Mouse (Mus musculus): ENCODE data around the gene Gm20388. TPM values are rescaled to one million over a fixed set of nuclear protein-coding genes. Genes with fewer than 3 reads are reported as not detected.

The Gm20388 gene
- polyA plus RNA-seq, 1 experiment from 2014 or later, result 1.4 TPM

GRCm38 (mm10) chr8:124292965-124293364 lies 4382.3 kb downstream of the Gm20388 start:
- no peak overlapping the region for H3K4me2 ChIP-seq (ENCODE audit: low read depth, low read length)
- no peak overlapping the region for H3K27ac ChIP-seq (ENCODE audit: low read length)
- no peaks in the 10 kb centered on the region for H3K9me3 ChIP-seq (replicated peaks; ENCODE audit: control insufficient read depth, low read length)
- ATAC-seq (ENCODE audit: low read depth), result no peak
- H3K9ac ChIP-seq (ENCODE audit: low read depth, low read length), result no peak overlapping the region
- H3K4me3 ChIP-seq (ENCODE audit: low read depth, low read length), result no peak overlapping the region
- 61% methylated on average over 9 of the region's 9 CpGs for WGBS (ENCODE audit: insufficient replicate concordance)
- H3K36me3 ChIP-seq (ENCODE audit: control insufficient read depth, insufficient read depth), result no peaks in the 10 kb centered on the region
- peaks cover 4% of the 10 kb centered on the region; the same call in 1 of the 2 replicates for H3K4me1 ChIP-seq (ENCODE audit: control insufficient read depth, low read depth, low read length)
- H3K27me3 ChIP-seq (ENCODE audit: control insufficient read depth, insufficient read depth, low read depth, low read length), result no peaks in the 10 kb centered on the region

DNA sequence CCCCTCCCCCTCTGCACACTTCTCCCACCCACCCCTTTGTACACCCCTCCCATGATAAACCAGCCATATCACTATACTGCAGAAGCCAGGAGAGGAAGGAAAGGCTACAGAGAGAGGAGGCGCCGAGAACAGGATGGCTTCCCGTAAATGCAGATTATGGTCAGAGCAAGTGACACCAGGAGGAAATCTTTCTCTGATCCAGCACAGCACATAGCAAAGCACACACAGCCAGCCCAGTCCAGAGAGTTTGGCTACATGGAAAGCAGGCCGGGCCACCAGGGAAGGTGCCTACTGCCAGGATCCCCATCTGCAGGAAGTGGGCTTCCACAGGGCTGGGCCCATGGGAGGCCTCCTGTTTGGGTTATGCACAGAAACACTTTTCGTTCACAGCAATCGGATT lies 4383.8 kb downstream of the Gm20388 start:
- peak; percentile 44 for ATAC-seq (ENCODE audit: low read depth)
- Histone ChIP-seq H3K27me3 (ENCODE audit: control insufficient read depth, insufficient read depth, low read depth, low read length) (no peaks in the 10 kb centered on the region), H3K36me3 (ENCODE audit: control insufficient read depth, insufficient read depth) (no peaks in the 10 kb centered on the region), H3K4me1 (ENCODE audit: control insufficient read depth, low read depth, low read length) (peaks cover 4% of the 10 kb centered on the region; the same call in 1 of the 2 replicates), H3K4me3 (ENCODE audit: low read depth, low read length) (no peak overlapping the region), H3K4me2 (ENCODE audit: low read depth, low read length) (no peak overlapping the region), H3K9me3 (replicated peaks; ENCODE audit: control insufficient read depth, low read length) (no peaks in the 10 kb centered on the region), H3K27ac (ENCODE audit: low read length) (peak overlapping the region; percentile 32; the same call in 1 of the 2 replicates), H3K9ac (ENCODE audit: low read depth, low read length) (no peak overlapping the region)
- WGBS (ENCODE audit: insufficient replicate concordance), result 16% methylated on average over 6 of the region's 6 CpGs

- Histone ChIP-seq H3K4me2 (ENCODE audit: low read depth, low read length) (no peak overlapping the region), H3K9me3 (replicated peaks; ENCODE audit: control insufficient read depth, low read length) (no peaks in the 10 kb centered on the region), H3K4me1 (ENCODE audit: control insufficient read depth, low read depth, low read length) (peaks cover 4% of the 10 kb centered on the region; the same call in 1 of the 2 replicates), H3K4me3 (ENCODE audit: low read depth, low read length) (no peak overlapping the region), H3K36me3 (ENCODE audit: control insufficient read depth, insufficient read depth) (no peaks in the 10 kb centered on the region), H3K27ac (ENCODE audit: low read length) (no peak overlapping the region; the same call in 1 of the 2 replicates), H3K9ac (ENCODE audit: low read depth, low read length) (no peak overlapping the region), H3K27me3 (ENCODE audit: control insufficient read depth, insufficient read depth, low read depth, low read length) (no peaks in the 10 kb centered on the region)
- WGBS (ENCODE audit: insufficient replicate concordance), result 23% methylated on average over 10 of the region's 10 CpGs
- no peak for ATAC-seq (ENCODE audit: low read depth)
Measured at GRCm38 (mm10) chr8:124294900-124295299, 4384.3 kb downstream of the Gm20388 start.

DNA sequence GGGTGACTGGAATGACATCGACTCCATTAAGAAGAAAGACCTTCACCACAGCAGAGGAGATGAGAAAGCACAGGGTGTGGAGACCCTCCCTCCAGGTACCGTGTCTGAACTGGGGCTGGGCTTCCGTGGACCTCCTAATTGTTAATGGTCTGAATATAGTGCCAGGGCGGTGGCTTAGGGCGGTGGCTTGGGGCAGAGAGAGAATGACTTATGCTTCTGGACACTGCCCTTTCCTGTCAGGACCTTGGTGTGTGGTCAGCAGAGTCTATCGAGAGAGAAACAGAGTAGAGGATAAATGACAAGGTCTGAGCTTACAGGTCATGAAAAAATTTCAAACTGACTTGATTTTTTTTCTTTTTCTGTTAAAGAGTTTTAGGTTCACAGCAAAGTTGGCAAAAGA lies 4384.7 kb downstream of the Gm20388 start:
- Histone ChIP-seq H3K36me3 (ENCODE audit: control insufficient read depth, insufficient read depth) (no peaks in the 10 kb centered on the region), H3K4me2 (ENCODE audit: low read depth, low read length) (no peak overlapping the region), H3K9ac (ENCODE audit: low read depth, low read length) (no peak overlapping the region), H3K27me3 (ENCODE audit: control insufficient read depth, insufficient read depth, low read depth, low read length) (no peaks in the 10 kb centered on the region), H3K4me3 (ENCODE audit: low read depth, low read length) (no peak overlapping the region), H3K27ac (ENCODE audit: low read length) (no peak overlapping the region), H3K9me3 (replicated peaks; ENCODE audit: control insufficient read depth, low read length) (no peaks in the 10 kb centered on the region), H3K4me1 (ENCODE audit: control insufficient read depth, low read depth, low read length) (peaks cover 4% of the 10 kb centered on the region; the same call in 1 of the 2 replicates)
- 45% methylated on average over 6 of the region's 6 CpGs for WGBS (ENCODE audit: insufficient replicate concordance)
- no peak for ATAC-seq (ENCODE audit: low read depth)

GRCm38 (mm10) chr8:124301512-124301911 lies 4390.9 kb downstream of the Gm20388 start:
- 46% methylated on average over 4 of the region's 4 CpGs for WGBS (ENCODE audit: insufficient replicate concordance)

GRCm38 (mm10) chr8:124301935-124302555 lies 4391.4 kb downstream of the Gm20388 start:
- peaks cover 3% of the 10 kb centered on the region for H3K4me1 ChIP-seq (ENCODE audit: control insufficient read depth, low read depth, low read length)
- no peak for ATAC-seq (ENCODE audit: low read depth)
- no peak overlapping the region for H3K9ac ChIP-seq (ENCODE audit: low read depth, low read length)
- H3K4me3 ChIP-seq (ENCODE audit: low read depth, low read length), result no peak overlapping the region
- no peaks in the 10 kb centered on the region for H3K36me3 ChIP-seq (ENCODE audit: control insufficient read depth, insufficient read depth)
- H3K27me3 ChIP-seq (ENCODE audit: control insufficient read depth, insufficient read depth, low read depth, low read length), result no peaks in the 10 kb centered on the region
- 46% methylated on average over 7 of the region's 7 CpGs for WGBS (ENCODE audit: insufficient replicate concordance)
- no peak overlapping the region for H3K4me2 ChIP-seq (ENCODE audit: low read depth, low read length)
- H3K9me3 ChIP-seq (replicated peaks; ENCODE audit: control insufficient read depth, low read length), result no peaks in the 10 kb centered on the region
- no peak overlapping the region for H3K27ac ChIP-seq (ENCODE audit: low read length)

More at GRCm38 (mm10) chr8:124301512-124301911, 4390.9 kb downstream of the Gm20388 start:
- Histone ChIP-seq H3K27ac (ENCODE audit: low read length) (no peak overlapping the region), H3K9ac (ENCODE audit: low read depth, low read length) (no peak overlapping the region), H3K4me2 (ENCODE audit: low read depth, low read length) (no peak overlapping the region), H3K4me3 (ENCODE audit: low read depth, low read length) (no peak overlapping the region), H3K9me3 (replicated peaks; ENCODE audit: control insufficient read depth, low read length) (no peaks in the 10 kb centered on the region), H3K36me3 (ENCODE audit: control insufficient read depth, insufficient read depth) (no peaks in the 10 kb centered on the region), H3K27me3 (ENCODE audit: control insufficient read depth, insufficient read depth, low read depth, low read length) (no peaks in the 10 kb centered on the region), H3K4me1 (ENCODE audit: control insufficient read depth, low read depth, low read length) (peaks cover 3% of the 10 kb centered on the region)
- ATAC-seq (ENCODE audit: low read depth), result no peak

- 76% methylated on average over 15 of the region's 15 CpGs for WGBS (ENCODE audit: insufficient replicate concordance)
- Histone ChIP-seq H3K36me3 (ENCODE audit: control insufficient read depth, insufficient read depth) (no peaks in the 10 kb centered on the region; the same call in 1 of the 2 replicates), H3K4me1 (ENCODE audit: control insufficient read depth, low read depth, low read length) (peaks cover 3% of the 10 kb centered on the region), H3K4me2 (ENCODE audit: low read depth, low read length) (no peak overlapping the region), H3K27ac (ENCODE audit: low read length) (no peak overlapping the region), H3K9me3 (replicated peaks; ENCODE audit: control insufficient read depth, low read length) (no peaks in the 10 kb centered on the region), H3K4me3 (ENCODE audit: low read depth, low read length) (no peak overlapping the region), H3K9ac (ENCODE audit: low read depth, low read length) (no peak overlapping the region), H3K27me3 (ENCODE audit: control insufficient read depth, insufficient read depth, low read depth, low read length) (no peaks in the 10 kb centered on the region)
- ATAC-seq (ENCODE audit: low read depth), result no peak
Measured at GRCm38 (mm10) chr8:124303211-124303902, 4392.7 kb downstream of the Gm20388 start.

GRCm38 (mm10) chr8:124304141-124304540 lies 4393.5 kb downstream of the Gm20388 start:
- no peaks in the 10 kb centered on the region for H3K9me3 ChIP-seq (replicated peaks; ENCODE audit: control insufficient read depth, low read length)
- WGBS (ENCODE audit: insufficient replicate concordance), result 72% methylated on average over 4 of the region's 4 CpGs
- no peaks in the 10 kb centered on the region; the same call in 1 of the 2 replicates for H3K36me3 ChIP-seq (ENCODE audit: control insufficient read depth, insufficient read depth)
- peaks cover 3% of the 10 kb centered on the region for H3K4me1 ChIP-seq (ENCODE audit: control insufficient read depth, low read depth, low read length)
- no peak overlapping the region for H3K4me2 ChIP-seq (ENCODE audit: low read depth, low read length)
- H3K27ac ChIP-seq (ENCODE audit: low read length), result no peak overlapping the region
- H3K27me3 ChIP-seq (ENCODE audit: control insufficient read depth, insufficient read depth, low read depth, low read length), result no peaks in the 10 kb centered on the region
- H3K9ac ChIP-seq (ENCODE audit: low read depth, low read length), result no peak overlapping the region
- no peak overlapping the region for H3K4me3 ChIP-seq (ENCODE audit: low read depth, low read length)
- no peak for ATAC-seq (ENCODE audit: low read depth)

DNA sequence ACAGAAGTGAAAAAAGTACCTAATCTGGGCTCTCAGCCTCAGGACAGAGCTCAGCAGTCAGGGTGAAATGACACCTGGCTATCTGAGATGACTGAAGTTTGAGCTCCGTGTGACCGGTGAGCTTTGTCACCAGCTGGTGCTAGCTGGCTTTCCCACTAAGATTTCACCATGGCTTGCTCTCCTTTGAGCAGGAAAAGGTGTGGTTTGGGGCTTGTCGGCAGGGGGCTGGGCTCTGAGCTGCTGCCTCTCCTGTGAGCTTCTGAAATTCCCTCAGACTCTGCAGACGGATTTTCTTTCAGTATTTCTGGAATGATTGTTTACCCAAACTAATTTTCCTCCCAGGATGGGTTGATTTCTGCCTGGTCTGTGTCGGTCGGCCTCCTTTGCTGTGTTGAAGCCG lies 4395.9 kb downstream of the Gm20388 start:
- no peak overlapping the region for H3K4me3 ChIP-seq (ENCODE audit: low read depth, low read length)
- peaks cover 6% of the 10 kb centered on the region for H3K4me1 ChIP-seq (ENCODE audit: control insufficient read depth, low read depth, low read length)
- WGBS (ENCODE audit: insufficient replicate concordance), result 32% methylated on average over 7 of the region's 7 CpGs
- H3K4me2 ChIP-seq (ENCODE audit: low read depth, low read length), result no peak overlapping the region
- no peak overlapping the region for H3K27ac ChIP-seq (ENCODE audit: low read length)
- no peaks in the 10 kb centered on the region for H3K9me3 ChIP-seq (replicated peaks; ENCODE audit: control insufficient read depth, low read length)
- H3K36me3 ChIP-seq (ENCODE audit: control insufficient read depth, insufficient read depth), result no peaks in the 10 kb centered on the region; the same call in 1 of the 2 replicates
- no peak for ATAC-seq (ENCODE audit: low read depth)
- no peaks in the 10 kb centered on the region for H3K27me3 ChIP-seq (ENCODE audit: control insufficient read depth, insufficient read depth, low read depth, low read length)
- no peak overlapping the region for H3K9ac ChIP-seq (ENCODE audit: low read depth, low read length)

All from liver, embryonic 16.5 days (tissue).